Mouse (Mus musculus): ENCODE results near the gene Gm21936. TPM values are rescaled to one million over a fixed set of nuclear protein-coding genes. Genes with fewer than 3 reads are reported as not detected.
"Not testable (repeated sequence)": the region's sequence is repeated elsewhere in the genome, so short reads cannot be mapped to it uniquely, and the experiment has no call there.

Gm21936 gene
- not detected in 2 replicates for total RNA-seq (2015)
- not detected in 2 replicates for total RNA-seq (2017)

DNA sequence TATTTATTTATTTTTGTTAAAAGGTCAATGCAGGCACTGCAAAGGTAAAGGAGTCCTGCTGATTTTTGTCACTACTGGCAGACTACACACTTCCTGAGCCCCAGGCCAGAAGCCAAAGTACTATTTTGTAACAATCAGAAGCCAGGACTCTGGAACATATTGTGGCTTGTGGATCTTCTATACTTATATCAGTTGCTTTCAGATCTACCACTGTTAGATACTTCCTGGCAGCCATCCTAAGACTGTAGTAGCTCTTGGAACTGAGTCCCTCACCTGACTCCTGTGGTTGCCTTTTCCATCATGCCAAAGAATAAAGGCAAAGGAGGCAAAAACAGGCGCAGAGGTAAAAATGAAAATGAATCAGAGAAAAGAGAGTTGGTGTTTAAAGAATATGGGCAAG lies at the start of gene Gm21936:
Gm21936 (plus strand) TSS at position 301 of the 400 bp plus-strand sequence.
- not testable (repeated sequence) for ATAC-seq (ENCODE audit: poor library complexity, severe bottlenecking)

DNA sequence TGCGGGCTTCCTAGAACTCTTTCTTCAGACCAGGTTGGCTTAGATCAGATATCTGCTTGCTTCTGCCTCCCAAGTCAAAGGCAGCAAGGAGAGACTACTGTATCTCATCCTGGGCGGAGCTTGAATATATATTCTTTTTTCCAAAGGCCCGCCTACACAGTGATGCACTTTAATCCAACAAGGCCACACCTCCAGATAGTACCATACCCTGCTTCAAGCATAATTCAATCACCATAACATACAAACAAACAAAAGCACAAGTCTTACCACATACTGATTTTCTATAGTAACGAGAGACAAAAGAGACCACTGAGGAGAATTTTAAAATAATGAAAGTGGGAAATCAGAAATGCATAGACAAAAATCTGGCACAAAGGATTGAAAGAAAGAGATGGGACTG lies 19.7 kb upstream of the Gm21936 start, which contains the start of gene Gm21319:
Gm21319 (minus strand) TSS at position 101 of the 400 bp plus-strand sequence.
- not testable (repeated sequence) for ATAC-seq (ENCODE audit: poor library complexity, severe bottlenecking)

- ATAC-seq (ENCODE audit: poor library complexity, severe bottlenecking): not testable (repeated sequence)
Measured at GRCm38 (mm10) chr12:87797971-87798370, 2.7 kb downstream of the Gm21936 start.

DNA sequence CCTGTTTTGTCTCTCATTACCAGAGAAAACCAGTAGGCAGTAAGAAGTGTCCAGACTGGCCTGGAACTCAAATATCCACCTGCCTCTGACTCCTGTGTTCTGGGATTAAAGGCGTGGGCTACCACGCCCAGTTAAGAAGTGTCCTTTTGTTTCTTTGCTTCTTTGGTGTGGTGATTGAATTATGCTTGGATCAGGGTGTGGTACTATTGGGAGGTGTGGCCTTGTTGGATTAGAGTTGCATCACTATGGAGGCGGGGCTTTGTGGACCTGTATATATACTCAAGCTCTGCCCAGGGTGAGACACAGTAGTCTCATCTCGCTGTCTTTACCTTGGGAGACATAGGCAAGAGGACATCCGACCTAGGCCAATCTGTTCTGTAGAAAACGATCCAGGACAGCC lies 21.0 kb downstream of the Gm21936 start, which contains the start of gene BB287469:
BB287469 (plus strand) TSS at position 301 of the 400 bp plus-strand sequence.
- ATAC-seq (ENCODE audit: poor library complexity, severe bottlenecking): not testable (repeated sequence)

GRCm38 (mm10) chr12:87842239-87842638 lies 46.9 kb downstream of the Gm21936 start, which contains the start of gene Gm2001:
Gene Gm2001, minus strand, starts transcription at chr12:87842339.
- ATAC-seq (ENCODE audit: poor library complexity, severe bottlenecking): not testable (repeated sequence)

Other genes with a start within 250 kb of the Gm21936 start
- gene Oog1, start 192.8 kb upstream of the Gm21936 start, total RNA-seq (2015): not detected in 2 replicates
- not detected in 2 replicates for gene Oog1, start 192.8 kb upstream of the Gm21936 start, total RNA-seq (2017)
- not detected in 2 replicates for gene Gm4027, start 176.6 kb upstream of the Gm21936 start, total RNA-seq (2015)
- gene Gm4027, start 176.6 kb upstream of the Gm21936 start, total RNA-seq (2017): not detected in 2 replicates
- not detected in 2 replicates for gene Gm16381, start 150.9 kb upstream of the Gm21936 start, total RNA-seq (2015)
- not detected in 2 replicates for gene Gm16381, start 150.9 kb upstream of the Gm21936 start, total RNA-seq (2017)
- gene Gm21319, start 19.8 kb upstream of the Gm21936 start, total RNA-seq (2015): not detected in 2 replicates
- gene Gm21319, start 19.8 kb upstream of the Gm21936 start, total RNA-seq (2017): not detected in 2 replicates
- not detected in 2 replicates for gene BB287469, start 21.1 kb downstream of the Gm21936 start, total RNA-seq (2015)
- not detected in 2 replicates for gene BB287469, start 21.1 kb downstream of the Gm21936 start, total RNA-seq (2017)
- gene Gm2001, start 46.8 kb downstream of the Gm21936 start, total RNA-seq (2015): not detected in 2 replicates
- not detected in 2 replicates for gene Gm2001, start 46.8 kb downstream of the Gm21936 start, total RNA-seq (2017)
- not detected in 2 replicates for gene Gm2016, start 78.6 kb downstream of the Gm21936 start, total RNA-seq (2015)
- not detected in 2 replicates for gene Gm2016, start 78.6 kb downstream of the Gm21936 start, total RNA-seq (2017)
- not detected in 2 replicates for gene Gm2022, start 99.9 kb downstream of the Gm21936 start, total RNA-seq (2015)
- gene Gm2022, start 99.9 kb downstream of the Gm21936 start, total RNA-seq (2017): not detected in 2 replicates
- not detected in 2 replicates for gene Gm2035, start 124.3 kb downstream of the Gm21936 start, total RNA-seq (2015)
- not detected in 2 replicates for gene Gm2035, start 124.3 kb downstream of the Gm21936 start, total RNA-seq (2017)
- gene Gm2042, start 158.6 kb downstream of the Gm21936 start, total RNA-seq (2015): not detected in 2 replicates
- not detected in 2 replicates for gene Gm2042, start 158.6 kb downstream of the Gm21936 start, total RNA-seq (2017)
- gene Gm2075, start 216.3 kb downstream of the Gm21936 start, total RNA-seq (2015): not detected in 2 replicates
- not detected in 2 replicates for gene Gm2075, start 216.3 kb downstream of the Gm21936 start, total RNA-seq (2017)
- not detected in 2 replicates for gene Gm6803, start 223.3 kb downstream of the Gm21936 start, total RNA-seq (2015)
- not detected in 2 replicates for gene Gm6803, start 223.3 kb downstream of the Gm21936 start, total RNA-seq (2017)
- gene Gm2056, start 231.5 kb downstream of the Gm21936 start, total RNA-seq (2015): not detected in 2 replicates
- gene Gm2056, start 231.5 kb downstream of the Gm21936 start, total RNA-seq (2017): not detected in 2 replicates